Mouse (Mus musculus) heart, postnatal 36 days (tissue): ENCODE measurements around the gene Micu1. TPM values are rescaled to one million over a fixed set of nuclear protein-coding genes. Genes with fewer than 3 reads are reported as not detected.
A peak's percentile ranks its signal among the peaks of the same experiment; 100 is the strongest.

ENCODE experiments used
- DNase-seq, 2 experiments: peaks; one replicate each; pipeline ENCODE4 v3.0.0; 2021 to 2022
- intact Hi-C: fragments of 180-260 bp; cut with DNase I; formaldehyde crosslinking; loops from one replicate; pipeline ENCODE4 v1.15.1; 2025
- total RNA-seq, 2 experiments: library from RNA; stranded (reverse); gene quantifications; 2 replicates each; pipeline ENCODE4 v1.2.3; 2021

Micu1 gene
- total RNA-seq, 2 experiments from 2014 or later = 20.3 to 23.3 TPM

DNA sequence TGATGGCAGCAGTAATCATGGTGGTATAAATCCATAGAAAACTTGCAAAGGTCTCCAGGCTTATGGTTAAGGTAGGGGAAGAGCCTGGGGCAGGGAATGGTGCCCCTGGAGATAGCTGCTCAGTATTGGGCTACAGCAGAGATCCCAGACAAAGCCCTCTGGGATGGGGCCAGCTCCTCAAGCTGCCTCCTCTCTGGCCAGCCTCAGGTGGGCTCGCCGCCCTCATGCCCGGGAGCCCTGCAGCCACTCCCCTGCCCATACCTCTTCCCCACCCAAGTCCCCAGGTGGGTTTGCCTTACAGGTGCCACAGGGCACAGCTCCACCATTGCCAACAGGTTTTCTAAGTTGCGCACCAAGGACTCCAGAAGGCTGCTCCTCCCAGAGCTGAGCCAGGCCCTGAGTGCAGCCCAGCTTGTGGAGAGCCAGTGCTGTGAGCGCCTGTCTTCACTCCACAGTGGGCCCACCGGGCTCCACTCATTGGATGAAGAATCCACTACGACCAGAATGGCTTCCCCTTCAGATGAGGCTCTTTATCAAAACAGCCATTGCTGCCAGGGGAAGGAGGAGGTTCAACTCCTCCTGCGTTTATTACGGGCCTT is 196.0 kb downstream of the Micu1 start:
- intact Hi-C loops = loop anchor here (2.0 kb wide), 1 partner anchor 23 kb away; no protein-coding TSS in a partner anchor
- DNase-seq = no peak

DNA sequence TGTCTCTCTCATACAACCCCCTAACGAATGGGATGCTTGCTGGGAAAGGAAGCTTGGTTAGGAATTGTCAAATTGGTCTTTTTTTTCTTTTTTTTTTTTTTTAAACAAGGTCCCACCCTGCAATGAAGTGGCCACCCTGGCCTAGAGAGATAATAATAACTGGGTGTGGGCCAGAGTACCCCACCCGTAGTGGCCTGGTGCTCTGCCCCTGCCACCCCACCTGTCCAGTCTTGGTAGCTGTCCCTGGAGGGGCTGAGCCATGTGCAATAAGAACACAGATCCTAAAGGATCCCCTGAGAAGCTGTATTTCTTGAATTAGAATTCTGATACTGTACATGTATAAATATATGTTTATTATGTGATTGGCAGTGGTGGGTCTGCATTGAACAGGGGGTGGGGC is 196.7 kb downstream of the Micu1 start:
- intact Hi-C loops = loop anchor here (2.0 kb wide), 1 partner anchor 22 kb away; no protein-coding TSS in a partner anchor
- DNase-seq = no peak

DNA sequence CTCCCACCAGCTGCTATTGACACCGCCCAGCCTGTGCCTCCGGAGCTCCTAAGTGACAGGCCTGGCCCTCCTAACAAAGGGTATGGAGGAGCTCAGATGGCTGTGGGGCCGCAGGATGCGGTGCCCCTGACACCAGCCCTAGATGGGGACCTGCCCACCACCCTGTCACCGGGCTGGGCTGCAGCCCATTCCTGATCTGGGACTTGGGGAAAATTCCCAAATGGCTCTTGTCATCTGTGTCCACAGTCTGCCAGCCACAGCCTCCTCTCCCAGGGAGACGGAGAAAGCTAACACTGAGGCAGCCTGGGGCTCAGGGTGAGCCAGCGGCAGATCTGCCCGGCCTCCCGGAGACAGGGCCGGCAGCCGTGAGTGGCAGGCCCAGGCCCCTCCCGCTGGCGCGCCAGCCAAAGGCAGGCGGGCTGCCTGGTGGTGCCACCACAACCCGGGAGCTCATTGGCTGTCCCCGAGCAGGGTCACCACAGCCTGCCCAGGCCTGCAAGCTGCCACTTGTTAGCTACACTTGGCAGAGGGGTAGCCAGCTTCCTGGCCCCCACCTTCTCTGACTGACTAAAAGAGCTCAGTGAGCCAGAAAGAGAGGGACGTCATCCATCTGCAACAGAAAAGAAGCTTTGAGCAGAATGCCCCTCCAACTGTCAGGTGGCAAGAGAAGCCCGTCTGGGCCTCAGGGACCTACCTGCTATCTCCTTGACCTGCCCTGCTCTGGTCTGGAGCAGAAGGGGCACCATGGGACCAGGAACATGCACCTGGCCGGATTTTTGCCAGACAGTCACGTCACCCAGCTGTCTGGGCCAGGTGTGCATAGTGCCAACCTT is 197.3 kb downstream of the Micu1 start:
- intact Hi-C loops = loop anchor here (2.0 kb wide), 1 partner anchor 21 kb away; no protein-coding TSS in a partner anchor
- DNase-seq = peak; percentile 70 to 80

DNA sequence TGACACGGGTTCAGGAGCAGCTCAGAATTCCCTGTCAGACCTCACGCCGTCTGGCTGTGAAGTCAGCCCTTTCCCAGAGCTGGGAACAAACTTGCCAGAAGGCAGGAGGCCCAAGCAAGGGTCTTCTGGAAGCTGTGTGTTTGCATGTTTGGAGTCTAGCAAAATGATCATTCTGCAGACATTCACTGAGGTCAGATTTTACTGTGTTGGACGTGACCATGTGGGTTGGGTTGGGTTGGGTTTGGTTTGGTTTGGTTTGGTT is 197.8 kb downstream of the Micu1 start:
- intact Hi-C loops = no loop called here
- no peak for DNase-seq

DNA sequence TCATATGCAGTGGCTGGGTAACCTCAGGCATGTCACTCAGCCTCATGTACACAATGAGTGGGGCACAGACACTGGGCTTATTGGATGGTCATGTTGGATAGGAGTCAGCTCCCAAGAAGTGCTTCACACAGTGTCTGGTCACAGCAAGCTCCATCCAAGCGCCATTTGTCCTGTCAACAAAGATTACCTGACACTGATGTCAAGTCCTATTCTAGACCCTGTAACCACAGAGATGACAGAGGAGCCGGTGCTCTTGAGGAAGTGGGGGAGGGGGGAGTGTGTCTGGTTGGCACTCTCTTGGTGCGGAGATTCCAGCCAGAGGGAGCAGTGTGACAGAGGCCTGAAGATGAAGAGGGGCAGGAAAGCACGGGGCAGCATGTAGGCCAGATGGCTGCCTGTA is 198.7 kb downstream of the Micu1 start:
- no peak for DNase-seq
- intact Hi-C loops = no loop called here

DNA sequence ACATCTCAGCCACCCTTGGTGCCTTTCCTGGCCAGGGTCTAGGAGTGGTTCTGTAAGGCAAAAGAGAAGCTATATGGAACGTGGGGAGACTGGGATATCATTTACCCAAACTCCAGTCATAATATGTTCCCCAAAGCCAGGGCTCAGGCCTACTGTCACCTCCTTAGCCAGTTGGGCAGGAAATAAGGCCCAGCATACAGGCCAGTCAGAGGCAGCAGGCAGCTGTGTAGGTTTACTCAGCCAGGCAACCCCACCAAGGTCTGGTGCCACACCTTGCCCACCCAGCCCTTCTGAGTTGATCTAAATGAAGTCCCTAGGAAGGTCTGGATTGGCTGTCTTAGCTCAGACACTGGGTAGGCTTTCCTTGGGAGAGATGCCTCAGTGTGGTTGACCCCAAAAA is 199.2 kb downstream of the Micu1 start:
- intact Hi-C loops = no loop called here
- no peak for DNase-seq

DNA sequence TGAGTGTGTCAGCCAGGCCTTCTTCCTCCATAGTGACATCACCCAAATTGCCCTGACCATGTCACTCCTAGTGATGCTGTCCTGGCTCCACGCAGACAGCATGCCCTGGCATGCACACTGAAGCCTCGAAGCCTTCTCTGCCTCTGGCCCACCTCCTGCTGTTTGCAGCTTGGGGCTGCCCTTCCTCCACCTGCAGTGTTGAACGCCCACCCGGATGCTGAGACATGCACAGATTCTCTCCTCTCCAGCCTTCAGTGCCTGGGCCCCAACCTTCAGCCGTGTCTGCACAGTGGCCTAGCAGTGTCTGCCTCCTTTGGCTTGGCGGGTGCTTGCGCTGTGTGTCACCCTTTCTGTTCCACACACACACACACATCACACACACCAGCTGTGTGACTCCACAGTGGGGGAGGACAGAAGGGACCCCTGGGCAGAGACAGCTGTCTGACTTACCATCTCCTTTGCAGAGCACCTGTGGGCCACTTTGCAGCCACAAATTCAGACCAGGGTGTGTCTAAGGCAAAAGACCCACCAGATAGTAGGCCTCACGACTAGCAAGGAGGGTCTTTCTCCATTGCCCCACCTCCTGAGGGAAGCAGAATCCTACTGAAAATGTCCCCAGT is 199.8 kb downstream of the Micu1 start:
- DNase-seq = no peak
- intact Hi-C loops = no loop called here

DNA sequence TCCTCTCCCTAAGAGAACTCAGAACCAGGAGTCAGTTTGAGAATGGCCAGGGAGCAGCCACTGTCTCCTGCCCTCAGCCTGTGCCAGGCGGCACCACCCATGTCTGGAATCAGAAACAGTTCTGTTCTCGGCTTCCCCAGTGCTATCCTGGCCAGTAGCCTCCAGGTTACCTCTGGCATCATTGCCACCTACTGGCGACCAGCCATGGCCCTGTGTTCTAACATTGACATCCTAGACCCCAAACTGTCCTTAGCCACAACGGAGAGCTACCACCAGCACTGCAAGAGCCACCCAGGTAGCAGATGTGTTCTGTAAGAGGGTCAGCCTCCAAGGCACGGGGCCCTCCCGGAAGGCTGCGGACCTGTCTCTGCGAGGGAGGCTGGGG is 200.3 kb downstream of the Micu1 start:
- no peak for DNase-seq
- intact Hi-C loops = no loop called here

DNA sequence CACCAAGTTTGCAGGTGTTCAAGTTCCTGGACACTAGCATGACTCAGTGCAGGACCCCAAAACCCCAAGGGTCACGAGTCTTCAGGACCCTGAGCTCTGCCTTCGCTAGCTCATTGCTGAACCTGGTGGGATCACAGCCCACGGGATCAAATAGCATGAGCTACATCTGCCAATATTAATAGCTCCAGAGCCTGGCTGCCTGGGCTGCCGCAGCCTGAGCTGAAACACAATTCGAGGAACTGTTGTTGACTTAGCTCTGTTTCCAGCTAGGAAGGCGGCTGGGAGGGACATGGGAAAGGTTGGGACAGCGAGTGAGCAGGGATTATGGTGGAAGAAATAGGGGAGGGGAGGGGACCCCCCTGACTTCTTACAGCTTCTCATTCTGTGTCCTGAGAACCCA is 200.9 kb downstream of the Micu1 start:
- DNase-seq = no peak
- intact Hi-C loops = no loop called here

DNA sequence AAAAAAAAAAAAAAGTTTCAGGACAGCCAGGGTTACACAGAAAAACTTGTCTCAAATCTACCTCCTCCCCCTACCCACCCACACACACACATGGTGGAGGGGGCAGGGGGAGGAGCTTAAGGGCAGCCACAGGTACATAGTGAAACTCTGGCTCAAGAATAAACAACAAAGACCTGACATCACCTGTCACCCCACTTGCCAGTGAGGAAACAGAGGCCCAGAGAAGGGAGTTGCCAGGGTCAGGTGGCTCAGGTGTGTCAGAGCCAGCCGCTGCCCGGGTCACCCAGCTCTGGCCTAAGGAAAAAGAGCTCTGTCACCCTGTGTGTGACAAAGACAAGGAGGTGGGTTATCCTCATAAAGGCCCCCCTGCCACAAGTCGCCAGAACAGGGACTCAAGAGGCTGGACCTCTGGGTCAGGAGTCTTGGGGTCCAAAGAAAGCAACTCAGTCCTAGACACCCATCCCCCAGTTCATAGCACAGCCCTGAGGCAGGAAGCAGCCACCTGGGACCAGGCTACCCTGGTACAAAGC is 204.9 kb downstream of the Micu1 start:
- intact Hi-C loops = no loop called here
- no peak for DNase-seq

DNA sequence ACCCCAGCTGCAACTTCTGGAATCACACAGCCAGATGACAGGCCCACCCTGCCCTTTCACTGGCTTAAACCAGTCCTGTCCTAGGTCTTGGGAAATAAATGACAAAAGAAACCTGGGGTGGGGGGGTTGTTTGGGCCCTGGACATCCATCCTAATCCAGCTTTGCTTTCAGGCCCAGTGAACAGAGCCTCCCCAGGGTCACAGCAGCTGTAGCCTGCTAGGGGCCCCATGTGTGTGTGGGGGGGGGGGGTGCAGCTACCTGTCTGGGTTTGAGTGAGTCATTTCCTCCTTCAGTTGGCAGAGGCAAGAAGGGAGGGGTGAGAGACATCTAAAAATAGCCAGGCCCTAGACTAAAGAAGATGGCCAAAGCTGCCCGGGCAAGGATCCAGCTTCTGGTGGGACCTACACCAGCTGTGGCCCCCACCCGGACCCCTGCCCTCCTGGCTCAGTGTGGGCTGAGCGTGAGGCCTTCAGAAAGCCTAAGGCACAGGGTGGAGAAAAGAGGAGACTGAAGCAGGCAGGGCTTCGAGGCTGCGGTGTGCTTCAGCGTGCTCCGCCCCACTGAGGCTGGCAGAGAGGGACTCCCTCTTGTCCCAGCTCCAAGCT is 205.5 kb downstream of the Micu1 start:
- peak in 1 of 2 experiments; percentile 70 for DNase-seq
- intact Hi-C loops = no loop called here

DNA sequence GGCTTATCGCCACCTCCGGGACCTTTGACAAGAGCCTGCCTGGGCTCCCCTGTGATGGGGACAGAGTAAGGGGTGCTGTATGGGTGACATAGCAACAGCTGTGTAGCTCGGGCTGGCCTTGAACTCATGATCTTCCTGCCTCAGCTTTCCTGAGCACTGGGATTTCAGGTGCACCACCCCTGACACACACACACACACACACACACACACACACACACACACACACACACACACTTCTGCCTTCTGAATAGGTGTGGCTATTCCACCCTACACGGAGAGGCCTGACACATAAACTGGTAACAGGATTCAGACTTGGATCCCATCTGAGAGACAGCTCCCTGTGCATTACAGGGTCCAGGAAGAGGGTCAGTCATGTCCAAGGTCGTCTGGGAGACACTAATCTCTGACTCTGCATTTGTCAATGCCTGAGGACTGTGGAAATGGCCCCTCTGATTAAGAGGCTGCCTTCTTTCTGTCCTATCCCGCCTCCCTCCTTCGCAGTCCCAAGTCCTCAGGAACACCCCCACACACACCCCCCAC is 206.6 kb downstream of the Micu1 start:
- intact Hi-C loops = no loop called here
- peak in 1 of 2 experiments; percentile 18 for DNase-seq

DNA sequence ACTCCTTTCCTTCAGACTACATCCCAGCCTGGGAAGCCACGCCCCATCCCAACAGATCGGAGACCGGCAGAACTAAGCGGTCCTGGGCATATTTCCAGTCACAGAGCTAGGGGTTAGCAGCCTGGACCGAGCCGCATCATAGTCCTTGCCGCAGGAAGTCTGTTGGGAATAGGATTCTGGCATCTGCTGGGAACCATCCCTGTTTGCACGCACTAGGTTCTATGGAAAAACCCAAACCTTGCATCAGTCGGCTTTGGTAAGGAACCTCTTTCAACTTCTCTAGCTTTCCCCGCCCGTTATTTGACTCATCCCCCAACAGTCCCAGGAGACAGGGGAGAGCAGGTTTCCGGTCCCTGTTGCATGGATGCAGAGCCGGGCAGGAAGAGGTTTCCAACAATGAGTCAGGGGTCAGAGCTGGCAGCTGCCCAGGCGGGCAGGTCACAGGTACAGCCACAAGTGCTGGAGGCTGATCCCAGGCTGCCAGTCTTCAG is 207.1 kb downstream of the Micu1 start:
- DNase-seq = peak; percentile 66 to 81
- intact Hi-C loops = no loop called here

DNA sequence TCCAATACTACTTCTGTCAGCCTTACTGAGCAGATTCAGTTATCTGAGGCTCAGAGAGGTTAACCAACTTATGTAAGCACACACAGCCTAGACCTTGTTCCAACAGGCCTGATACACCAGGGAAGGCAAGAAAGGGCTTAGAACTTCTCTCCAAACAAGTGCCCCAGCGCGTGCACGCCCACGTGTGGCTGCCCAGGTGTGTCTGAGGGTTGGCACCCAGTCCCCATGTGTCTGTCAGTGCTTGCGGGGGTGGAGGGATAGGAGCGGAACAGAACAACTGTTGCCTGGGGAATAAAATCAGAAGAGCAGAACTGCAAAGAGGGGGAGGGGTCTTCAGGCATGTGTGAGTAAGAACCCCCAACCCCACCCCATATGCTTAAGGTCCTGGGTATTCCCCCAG is 208.8 kb downstream of the Micu1 start:
- intact Hi-C loops = loop anchor here (2.0 kb wide), 1 partner anchor 62 kb away; no protein-coding TSS in a partner anchor
- DNase-seq = peak in 1 of 2 experiments; percentile 21

DNA sequence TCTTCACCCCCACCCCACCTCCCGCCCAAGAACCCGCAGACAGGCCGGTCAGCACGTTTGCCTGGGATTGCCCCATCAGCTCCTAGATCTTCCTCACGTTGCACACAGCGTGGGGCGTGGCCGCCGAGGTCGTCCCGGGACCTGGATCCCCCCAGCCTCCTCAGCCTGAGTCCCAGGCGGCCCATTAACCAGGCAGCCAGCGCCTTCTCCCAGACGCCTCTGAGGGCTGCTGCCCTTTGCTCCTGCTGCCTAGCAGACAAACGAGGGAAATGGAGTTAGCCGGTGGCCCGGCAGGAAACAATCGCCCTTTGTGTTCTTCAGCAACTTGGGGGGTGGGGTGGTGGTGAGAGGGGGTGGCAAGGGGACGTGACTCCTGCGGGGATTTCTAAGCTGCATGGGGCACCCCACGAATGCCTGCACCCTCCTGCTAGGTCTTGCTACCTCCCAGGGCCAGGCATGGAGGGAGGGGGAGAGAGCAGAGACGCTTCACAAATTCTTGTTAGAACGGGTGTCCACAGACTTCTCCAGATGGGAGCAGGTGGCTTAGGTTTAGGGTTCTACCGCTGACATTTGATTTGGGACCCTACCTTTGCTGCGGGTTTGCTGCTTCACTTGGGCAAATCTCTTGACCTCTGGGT is 209.4 kb downstream of the Micu1 start:
- intact Hi-C loops = loop anchor here (2.0 kb wide), 1 partner anchor 61 kb away; no protein-coding TSS in a partner anchor
- DNase-seq = peak in 1 of 2 experiments; percentile 58

Other genes with a start within 250 kb of the Micu1 start
- not detected for gene Gm10322, start 86.4 kb upstream of the Micu1 start, total RNA-seq
- gene Mcu, start 85.8 kb upstream of the Micu1 start, total RNA-seq = 10 to 100 TPM; 21.8 to 24.0 TPM
- gene Dnajb12, start 177.1 kb downstream of the Micu1 start, total RNA-seq = 10 to 100 TPM; 39.8 to 43.5 TPM
- gene Ddit4, start 249.4 kb downstream of the Micu1 start, total RNA-seq = 10 to 100 TPM; 37.1 to 64.2 TPM